Mouse (Mus musculus) liver, embryonic 14.5 days (tissue): ENCODE data around the gene Tmem135.

ENCODE experiments used
- CTCF ChIP-seq: IDR thresholded peaks from 2 replicates; pipeline ENCODE4 v1.5.1; 2016; ENCODE audit warnings: antibody characterized with exemption, low read depth, control low read depth
- EP300 ChIP-seq: IDR thresholded peaks from 2 replicates; pipeline ENCODE4 v1.6.1; 2016; ENCODE audit warnings: antibody characterized with exemption, low read depth

- TF ChIP-seq CTCF (no peak), EP300 (no peak)
These were observed 287.8 kb downstream of the Tmem135 start for GRCm38 (mm10) chr7:89116261-89116664.
